Mouse (Mus musculus) ES-Bruce4 (cell line): Measurements from ENCODE around the gene Akr1b3.

Experiments
- CTCF ChIP-seq: IDR thresholded peaks from one replicate; pipeline ENCODE4 v1.8.1; 2011; ENCODE audit warnings: low read depth, low read length
- POLR2A ChIP-seq: IDR thresholded peaks from one replicate; pipeline ENCODE4 v1.8.1; 2011; ENCODE audit warnings: low read length; ENCODE audit not compliant: insufficient read depth

DNA sequence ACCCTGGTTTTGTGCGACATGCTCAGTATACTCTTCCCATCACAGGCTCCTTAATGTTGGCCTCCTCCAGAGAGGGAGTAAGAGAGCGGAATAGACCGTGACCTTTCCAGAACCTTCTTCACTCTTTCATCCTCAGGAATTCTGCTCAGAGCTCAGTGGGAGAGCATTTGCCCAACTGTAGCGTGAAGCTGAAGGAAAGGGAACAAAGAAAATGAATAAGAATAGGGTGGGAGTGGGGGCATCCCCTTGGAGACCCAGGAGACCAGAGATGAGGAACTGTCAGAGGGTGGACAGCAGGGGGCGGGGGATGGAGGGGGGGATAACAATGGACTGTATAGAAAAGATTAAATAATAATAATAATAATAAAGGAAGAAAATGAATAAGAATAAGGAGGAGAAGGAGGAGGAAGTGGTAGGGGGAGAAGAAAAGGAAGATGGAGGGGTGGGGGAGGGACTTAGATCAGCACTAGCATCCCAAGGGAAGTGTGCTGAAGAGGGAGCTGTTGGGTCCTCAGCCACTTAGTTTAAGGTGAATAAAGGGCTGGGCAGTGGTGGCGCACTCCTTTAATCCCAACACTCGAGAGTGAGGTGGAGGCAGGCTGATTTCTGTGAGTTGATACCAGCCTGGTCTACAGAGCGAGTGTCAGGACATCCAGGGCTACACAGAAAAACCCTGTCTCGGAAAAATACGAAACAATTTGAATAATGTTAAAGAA is 27.0 kb upstream of the Akr1b3 start:
- TF ChIP-seq CTCF (no peak), POLR2A (no peak)
